Mouse (Mus musculus): ENCODE data around the gene Arhgef3.

DNA sequence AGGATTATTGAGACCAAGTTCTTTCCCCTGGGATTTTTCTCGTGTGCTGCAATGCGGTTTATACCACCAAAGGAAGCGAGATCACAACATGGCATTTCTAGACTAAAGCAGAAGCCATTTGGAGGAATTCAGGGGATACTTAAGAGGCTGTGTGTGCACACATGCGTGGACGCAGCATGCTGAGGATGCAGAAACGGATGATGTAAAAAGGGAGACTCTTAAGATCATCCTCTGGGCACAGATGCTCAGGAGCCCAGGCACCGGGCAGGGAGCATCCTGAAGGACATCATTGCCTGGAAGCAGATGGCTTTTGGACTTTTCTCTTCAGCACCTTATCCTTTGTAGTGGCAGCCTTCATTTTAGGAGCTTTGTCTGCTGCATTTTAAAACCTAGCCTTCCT lies 246.2 kb downstream of the Arhgef3 start:
- TF ChIP-seq CTCF (IDR thresholded peaks at IDR 0.05) (no peak), EP300 (IDR thresholded peaks at IDR 0.05) (no peak)

Data from lung, postnatal 0 days (tissue).